Mouse (Mus musculus): Measurements from ENCODE around the gene Hoxc6. TPM values are rescaled to one million over a fixed set of nuclear protein-coding genes. Genes with fewer than 3 reads are reported as not detected.

The Hoxc6 gene
- polyA plus RNA-seq, 1 experiment from 2014 or later = 2.3 TPM

DNA sequence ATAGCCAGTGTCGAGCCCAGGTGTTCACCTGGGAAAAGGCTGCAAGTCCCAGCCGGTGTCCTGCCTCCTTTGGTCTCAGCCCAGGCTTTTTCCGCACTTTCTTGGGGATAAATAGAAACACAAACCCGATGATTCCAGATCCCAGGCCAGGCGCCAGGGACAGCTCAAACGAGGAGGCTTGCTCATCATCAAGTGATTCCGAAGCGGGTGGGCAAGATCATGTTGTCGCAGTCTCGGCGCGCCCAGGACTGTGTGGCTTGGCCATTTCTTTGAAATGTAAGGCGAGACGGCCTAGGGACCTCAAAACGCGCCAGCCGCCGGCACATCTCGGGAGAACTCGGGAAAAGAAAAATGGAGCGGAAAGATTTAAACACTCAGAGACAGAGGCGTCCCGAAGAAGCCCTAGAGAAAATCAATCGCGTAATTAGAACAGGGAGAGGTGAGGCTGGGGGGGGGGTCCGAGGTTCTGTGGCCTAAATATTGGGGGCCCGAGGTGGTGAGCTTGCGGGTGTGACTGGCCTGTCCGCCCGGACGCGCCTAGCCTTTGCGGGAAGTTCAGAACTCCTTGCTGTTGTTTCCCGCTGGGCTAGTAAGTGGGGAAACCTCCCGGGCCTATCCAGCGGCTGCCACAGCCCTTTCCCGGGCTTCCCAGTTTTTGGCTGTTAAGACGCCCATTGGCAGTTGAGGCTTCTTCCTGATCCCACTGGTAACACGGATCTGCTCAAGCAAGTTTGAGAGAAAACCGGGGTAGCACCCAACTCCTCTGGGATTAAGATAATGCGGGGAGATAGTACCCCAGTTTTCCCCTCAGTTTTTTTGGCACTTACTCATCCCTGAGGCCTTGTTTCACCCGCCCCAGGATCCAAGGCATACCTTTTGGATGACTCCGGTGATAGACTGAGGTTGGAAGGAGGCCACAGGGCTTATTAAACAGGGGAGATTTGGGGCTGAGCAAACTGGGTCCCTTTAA, 29.5 kb downstream of the Hoxc6 start:
- ATAC-seq (ENCODE audit: low FRiP score) = no peak
- Histone ChIP-seq H3K36me3 (no peaks in the 10 kb centered on the region), H3K9me3 (replicated peaks) (no peaks in the 10 kb centered on the region), H3K27me3 (peaks cover 99% of the 10 kb centered on the region), H3K4me2 (replicated peaks) (peak overlapping the region; percentile 43), H3K27ac (peak overlapping the region; percentile 79), H3K4me3 (peak overlapping the region; percentile 23), H3K9ac (peak overlapping the region; percentile 67), H3K4me1 (no peaks in the 10 kb centered on the region; the same call in 1 of the 2 replicates)
- WGBS = 3% methylated on average over 43 of the region's 43 CpGs

DNA sequence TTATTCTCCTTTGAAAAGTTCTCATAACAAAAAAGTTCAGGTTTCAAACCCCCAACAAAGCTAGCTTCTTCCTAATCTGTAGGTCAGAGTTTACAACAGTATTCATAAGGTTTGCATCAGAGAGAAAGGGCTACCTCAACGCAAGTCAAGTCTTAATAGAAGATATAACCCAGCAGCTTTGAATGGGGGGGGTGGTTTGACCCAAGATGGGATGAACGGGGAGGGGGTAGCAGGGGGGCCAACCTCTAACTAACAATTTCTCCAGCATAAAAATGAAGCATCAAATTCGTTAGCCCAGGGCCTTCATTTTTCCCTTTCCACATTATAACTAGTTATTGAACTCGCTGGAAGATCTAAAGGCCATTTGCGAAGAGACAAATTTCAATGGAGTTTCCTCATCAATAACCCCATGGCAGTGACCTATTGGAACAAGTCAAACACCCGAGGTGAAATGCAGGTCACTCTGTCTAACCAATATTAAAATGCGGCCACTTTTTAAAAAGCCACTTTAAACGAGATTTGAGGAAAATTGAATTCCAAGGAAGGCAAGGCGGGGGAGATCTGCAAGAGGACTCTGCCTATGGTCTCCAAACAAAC, 31.0 kb downstream of the Hoxc6 start:
- no peaks in the 10 kb centered on the region for H3K9me3 ChIP-seq (replicated peaks)
- peak overlapping the region; percentile 79 for H3K27ac ChIP-seq
- ATAC-seq (ENCODE audit: low FRiP score) = no peak
- H3K36me3 ChIP-seq = no peaks in the 10 kb centered on the region
- H3K27me3 ChIP-seq = peaks cover 99% of the 10 kb centered on the region
- peaks cover 3% of the 10 kb centered on the region for H3K4me1 ChIP-seq
- H3K4me3 ChIP-seq = no peak overlapping the region
- 7% methylated on average over 9 of the region's 9 CpGs for WGBS
- peak overlapping the region; percentile 43 for H3K4me2 ChIP-seq (replicated peaks)
- H3K9ac ChIP-seq = no peak overlapping the region

DNA sequence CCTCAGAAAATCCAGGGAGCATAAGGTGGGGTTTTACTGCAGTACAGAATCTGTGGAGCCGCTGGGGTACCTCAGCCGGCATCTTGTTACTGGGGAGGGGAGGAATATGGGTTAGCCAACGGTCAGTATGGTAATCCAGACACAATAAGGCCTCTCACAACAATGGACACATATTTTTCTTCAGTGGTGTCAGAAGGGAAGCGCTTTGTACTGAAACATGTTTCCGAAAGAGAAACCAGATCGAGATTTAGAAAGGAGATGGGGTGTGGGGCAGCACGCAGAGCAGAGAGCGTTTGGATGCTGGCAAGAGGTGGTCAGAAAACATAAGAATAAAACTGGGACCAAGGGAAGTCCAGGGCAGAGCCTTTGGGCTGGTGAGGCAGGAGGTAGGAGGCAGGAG, 32.1 kb downstream of the Hoxc6 start:
- Histone ChIP-seq H3K4me1 (peaks cover 6% of the 10 kb centered on the region), H3K36me3 (no peaks in the 10 kb centered on the region), H3K27ac (peak overlapping the region; percentile 79), H3K4me2 (replicated peaks) (peak overlapping the region; percentile 43), H3K4me3 (no peak overlapping the region), H3K27me3 (peaks cover 99% of the 10 kb centered on the region), H3K9me3 (replicated peaks) (no peaks in the 10 kb centered on the region), H3K9ac (peak overlapping the region; percentile 39; the same call in 1 of the 2 replicates)
- ATAC-seq (ENCODE audit: low FRiP score) = no peak
- 3% methylated on average over 8 of the region's 8 CpGs for WGBS

DNA sequence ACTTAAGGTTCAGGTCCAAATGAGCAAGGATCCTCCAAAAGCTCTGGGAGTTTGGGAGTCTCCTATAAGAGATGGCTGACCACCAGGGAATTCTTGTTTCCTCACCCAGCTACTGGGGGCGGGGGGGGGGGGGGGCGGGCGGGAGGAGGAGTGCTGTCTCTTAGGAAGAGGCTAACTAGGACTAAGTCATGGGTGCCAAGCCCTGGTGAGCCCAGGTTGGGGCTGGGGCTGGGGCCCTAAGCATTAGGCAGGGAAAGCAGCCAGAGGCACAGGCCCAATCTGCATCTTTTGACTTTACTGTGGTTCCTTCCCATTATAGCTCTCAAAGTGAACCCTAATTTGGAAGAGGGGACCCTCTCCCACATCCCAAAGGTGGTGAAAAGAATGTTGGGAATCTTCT, 34.1 kb downstream of the Hoxc6 start:
- Histone ChIP-seq H3K4me1 (peaks cover 6% of the 10 kb centered on the region), H3K4me3 (peak overlapping the region; percentile 11; the same call in 1 of the 2 replicates), H3K27me3 (peaks cover 99% of the 10 kb centered on the region), H3K36me3 (no peaks in the 10 kb centered on the region), H3K27ac (peak overlapping the region; percentile 83), H3K9me3 (replicated peaks) (no peaks in the 10 kb centered on the region), H3K9ac (peak overlapping the region; percentile 23; the same call in 1 of the 2 replicates), H3K4me2 (replicated peaks) (peak overlapping the region; percentile 50)
- no peak for ATAC-seq (ENCODE audit: low FRiP score)
- WGBS = no CpG with 5 or more reads among the region's 3 CpGs

DNA sequence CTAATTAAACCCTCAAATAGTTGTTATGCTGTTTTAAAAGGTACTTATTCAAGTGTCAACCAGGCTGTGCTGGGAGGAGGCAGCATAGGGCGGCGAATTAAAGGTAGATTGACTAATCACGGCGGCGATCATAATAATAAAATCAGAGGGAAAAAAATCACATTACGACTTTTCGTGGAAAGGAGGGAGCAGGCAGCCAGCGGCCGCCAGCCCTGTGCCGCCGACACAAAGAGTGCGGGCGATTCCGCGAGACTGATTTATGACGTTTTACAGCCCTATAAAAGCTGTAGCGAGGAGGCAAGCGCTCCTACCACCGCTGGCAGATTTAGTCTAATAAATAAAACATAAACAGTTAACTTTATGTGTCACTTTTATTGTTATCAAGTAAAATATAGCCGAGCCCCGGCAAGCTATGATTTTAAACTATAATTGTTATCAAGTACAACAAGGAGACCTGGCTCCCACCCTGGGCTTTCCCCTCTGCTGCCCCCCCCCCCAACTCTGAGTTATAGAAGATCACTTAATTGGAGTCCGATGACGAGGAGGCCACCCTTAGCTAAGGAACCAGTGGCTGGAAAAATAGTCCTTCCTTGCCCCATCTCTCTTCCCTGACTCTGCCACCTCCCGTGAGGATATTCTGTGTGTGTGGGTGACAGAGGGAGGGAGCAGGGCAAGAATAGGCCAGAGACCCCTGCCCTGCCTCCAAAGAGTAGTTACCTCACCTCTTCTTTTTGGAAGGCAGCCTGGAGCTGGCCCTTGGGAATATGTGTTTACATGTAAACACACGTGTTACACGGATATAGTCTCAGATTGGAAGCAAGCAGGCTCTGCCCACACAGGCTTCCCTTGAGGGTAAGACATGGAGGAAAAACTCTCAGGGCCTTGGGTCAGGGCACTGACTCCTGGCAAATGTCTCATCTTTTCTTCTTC, 34.9 kb downstream of the Hoxc6 start:
- ATAC-seq (ENCODE audit: low FRiP score) = no peak
- H3K9ac ChIP-seq = no peak overlapping the region
- H3K36me3 ChIP-seq = no peaks in the 10 kb centered on the region
- H3K4me2 ChIP-seq (replicated peaks) = peak overlapping the region; percentile 50
- H3K27ac ChIP-seq = peak overlapping the region; percentile 83
- H3K4me3 ChIP-seq = no peak overlapping the region
- 2% methylated on average over 26 of the region's 26 CpGs for WGBS
- peaks cover 6% of the 10 kb centered on the region for H3K4me1 ChIP-seq
- peaks cover 99% of the 10 kb centered on the region for H3K27me3 ChIP-seq
- H3K9me3 ChIP-seq (replicated peaks) = no peaks in the 10 kb centered on the region

DNA sequence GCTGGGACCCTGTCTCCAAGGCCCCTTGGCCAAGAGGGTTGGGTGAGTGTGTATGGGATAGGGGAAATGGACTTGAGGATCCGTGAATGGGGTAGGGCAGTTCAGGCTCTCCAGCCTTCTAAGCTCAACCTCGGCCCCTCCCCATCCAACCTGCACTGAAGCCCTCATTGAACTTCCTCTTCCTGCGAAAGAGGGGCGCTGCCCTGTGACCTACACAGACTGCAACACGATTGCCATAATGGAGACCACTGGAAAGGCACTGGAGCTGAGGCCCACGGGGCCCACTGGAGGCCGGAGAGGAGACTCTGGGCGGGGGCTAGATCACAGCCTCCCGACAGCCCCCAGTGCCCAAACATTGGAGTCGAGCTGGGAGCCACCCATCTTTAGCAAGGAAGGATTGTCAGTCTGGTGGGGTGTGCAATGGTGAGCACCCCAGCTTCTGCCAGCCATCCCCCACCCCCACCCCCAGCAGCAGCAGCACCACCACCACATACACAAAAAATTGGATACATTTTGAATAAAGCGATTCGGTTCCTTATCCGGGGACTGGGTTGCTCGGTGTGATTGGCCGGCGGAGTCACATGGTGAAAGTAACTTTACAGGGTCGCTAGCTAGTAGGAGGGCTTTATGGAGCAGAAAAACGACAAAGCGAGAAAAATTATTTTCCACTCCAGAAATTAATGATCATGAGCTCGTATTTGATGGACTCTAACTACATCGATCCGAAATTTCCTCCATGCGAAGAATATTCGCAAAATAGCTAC, 36.2 kb downstream of the Hoxc6 start:
- Histone ChIP-seq H3K4me2 (replicated peaks) (peak overlapping the region; percentile 50), H3K9me3 (replicated peaks) (no peaks in the 10 kb centered on the region), H3K4me3 (peak overlapping the region; percentile 44), H3K27me3 (peaks cover 99% of the 10 kb centered on the region), H3K9ac (peak overlapping the region; percentile 74), H3K4me1 (peaks cover 6% of the 10 kb centered on the region), H3K36me3 (no peaks in the 10 kb centered on the region), H3K27ac (peak overlapping the region; percentile 92)
- peak; percentile 62; the same call in 1 of the 2 replicates for ATAC-seq (ENCODE audit: low FRiP score)
- under 1% methylated on average over 23 of the region's 24 CpGs for WGBS

DNA sequence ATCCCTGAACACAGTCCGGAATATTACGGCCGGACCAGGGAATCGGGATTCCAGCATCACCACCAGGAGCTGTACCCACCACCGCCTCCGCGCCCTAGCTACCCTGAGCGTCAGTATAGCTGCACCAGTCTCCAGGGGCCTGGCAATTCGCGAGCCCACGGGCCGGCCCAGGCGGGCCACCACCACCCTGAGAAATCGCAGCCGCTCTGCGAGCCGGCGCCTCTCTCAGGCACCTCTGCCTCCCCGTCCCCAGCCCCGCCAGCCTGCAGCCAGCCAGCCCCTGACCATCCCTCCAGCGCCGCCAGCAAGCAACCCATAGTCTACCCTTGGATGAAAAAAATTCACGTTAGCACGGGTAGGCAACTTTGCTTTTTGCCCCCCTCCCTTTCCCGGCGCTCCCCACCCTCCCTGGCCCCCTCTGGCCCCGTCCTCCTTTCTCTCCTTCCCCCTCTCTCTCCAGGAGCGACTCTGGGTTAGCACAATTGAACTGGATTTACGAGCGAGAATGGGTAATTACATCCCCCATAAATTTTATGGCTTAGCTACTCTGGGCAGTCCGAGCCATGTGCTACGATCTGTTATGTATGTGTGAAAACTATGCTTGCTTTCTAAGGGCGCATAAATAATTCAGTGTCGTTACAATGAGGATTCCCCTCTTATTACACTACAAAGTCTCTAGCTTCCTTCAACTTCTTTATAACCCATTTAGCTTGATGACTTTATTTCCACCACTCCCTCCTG, 36.9 kb downstream of the Hoxc6 start:
- peaks cover 99% of the 10 kb centered on the region for H3K27me3 ChIP-seq
- WGBS = under 1% methylated on average over 33 of the region's 34 CpGs
- ATAC-seq (ENCODE audit: low FRiP score) = peak; percentile 63
- H3K27ac ChIP-seq = peak overlapping the region; percentile 92
- H3K4me1 ChIP-seq = peaks cover 6% of the 10 kb centered on the region
- peak overlapping the region; percentile 50 for H3K4me2 ChIP-seq (replicated peaks)
- H3K9ac ChIP-seq = peak overlapping the region; percentile 74
- H3K36me3 ChIP-seq = no peaks in the 10 kb centered on the region
- H3K9me3 ChIP-seq (replicated peaks) = no peaks in the 10 kb centered on the region
- peak overlapping the region; percentile 44 for H3K4me3 ChIP-seq

DNA sequence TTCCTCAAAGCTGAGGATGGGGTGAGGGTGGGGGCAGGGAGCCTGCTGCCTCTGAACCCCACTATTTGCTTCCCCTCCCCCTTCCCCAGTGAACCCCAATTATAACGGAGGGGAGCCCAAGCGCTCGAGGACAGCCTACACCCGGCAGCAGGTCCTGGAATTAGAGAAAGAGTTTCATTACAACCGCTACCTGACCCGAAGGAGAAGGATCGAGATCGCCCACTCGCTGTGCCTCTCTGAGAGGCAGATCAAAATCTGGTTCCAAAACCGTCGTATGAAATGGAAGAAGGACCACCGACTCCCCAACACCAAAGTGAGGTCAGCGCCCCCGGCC, 37.5 kb downstream of the Hoxc6 start:
- ATAC-seq (ENCODE audit: low FRiP score) = no peak
- no peaks in the 10 kb centered on the region for H3K36me3 ChIP-seq
- H3K4me3 ChIP-seq = peak overlapping the region; percentile 44
- peak overlapping the region; percentile 74 for H3K9ac ChIP-seq
- H3K27ac ChIP-seq = peak overlapping the region; percentile 92
- under 1% methylated on average over 14 of the region's 14 CpGs for WGBS
- no peaks in the 10 kb centered on the region for H3K9me3 ChIP-seq (replicated peaks)
- peaks cover 6% of the 10 kb centered on the region for H3K4me1 ChIP-seq
- H3K4me2 ChIP-seq (replicated peaks) = peak overlapping the region; percentile 50
- peaks cover 99% of the 10 kb centered on the region for H3K27me3 ChIP-seq

DNA sequence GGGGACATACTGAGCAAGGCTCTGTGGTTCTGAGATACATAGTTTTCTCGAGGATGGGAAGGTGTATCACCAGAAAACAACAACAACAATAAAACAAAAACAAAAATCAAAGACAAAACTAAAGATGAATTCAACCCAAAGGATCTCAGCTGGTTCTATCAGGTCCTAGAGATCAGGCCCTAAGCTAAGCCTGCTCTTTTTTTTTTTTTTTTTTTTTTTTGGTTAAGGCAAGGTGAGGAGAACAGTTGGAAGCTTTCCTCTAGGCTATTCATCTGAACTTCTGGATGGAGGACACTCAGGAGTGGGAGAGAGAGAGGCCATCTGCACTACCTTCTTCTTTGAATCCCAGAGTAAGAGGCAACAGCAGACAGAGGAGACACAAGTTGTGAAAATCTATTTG, 39.5 kb downstream of the Hoxc6 start:
- H3K9ac ChIP-seq = 0 out of 2 replicates have a peak overlapping the region, but pooled peaks have one; percentile 42

DNA sequence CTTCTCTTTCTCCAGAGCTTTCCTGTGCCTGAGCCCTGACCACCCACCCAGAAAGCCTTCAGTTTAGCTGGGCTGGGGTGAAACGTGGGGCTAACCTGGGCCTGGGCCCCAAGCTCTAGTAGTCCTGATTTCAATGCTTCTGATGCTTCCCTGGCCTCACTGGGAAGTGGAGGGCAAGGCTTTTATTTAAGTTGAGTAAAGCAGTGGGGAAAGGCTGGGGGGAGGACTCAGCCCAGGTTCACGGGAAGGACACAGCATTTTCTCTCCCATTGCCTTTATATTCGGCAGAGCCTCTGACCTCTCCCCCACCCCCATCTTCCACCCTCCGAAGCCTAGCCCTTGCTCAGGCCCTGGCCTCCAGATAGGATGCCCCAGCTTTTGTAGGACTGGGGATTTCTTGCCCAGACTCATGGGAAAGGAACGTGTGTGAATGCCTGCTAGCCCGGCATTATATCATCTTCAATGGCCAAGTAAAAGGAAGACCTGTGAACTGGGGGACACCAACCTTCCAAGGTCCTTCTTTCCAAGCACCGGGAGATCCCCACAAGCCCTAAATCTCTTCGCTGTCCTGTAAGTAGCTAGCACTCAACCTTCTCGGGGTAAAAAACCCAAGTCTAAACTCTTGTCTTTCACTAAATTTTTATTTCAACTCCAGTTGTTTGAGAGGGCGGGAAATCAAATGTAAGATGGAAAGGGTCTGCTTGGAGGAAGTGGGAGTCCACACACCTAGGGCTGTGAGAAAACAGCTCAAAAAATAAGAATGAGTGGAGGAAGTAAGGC, 40.8 kb downstream of the Hoxc6 start:
- H3K4me1 ChIP-seq = peaks cover 4% of the 10 kb centered on the region
- no peak for ATAC-seq (ENCODE audit: low FRiP score)
- peak overlapping the region; percentile 77 for H3K27ac ChIP-seq
- 6% methylated on average over 10 of the region's 10 CpGs for WGBS
- H3K4me3 ChIP-seq = peak overlapping the region; percentile 24
- no peaks in the 10 kb centered on the region for H3K9me3 ChIP-seq (replicated peaks)
- peak overlapping the region; percentile 42 for H3K9ac ChIP-seq
- peaks cover 100% of the 10 kb centered on the region for H3K27me3 ChIP-seq
- H3K36me3 ChIP-seq = no peaks in the 10 kb centered on the region
- H3K4me2 ChIP-seq (replicated peaks) = peak overlapping the region; percentile 50

More for the DNA sequence above, 39.5 kb downstream of the Hoxc6 start:
- Histone ChIP-seq H3K27ac (peak overlapping the region; percentile 77; the same call in 1 of the 2 replicates), H3K4me1 (peaks cover 6% of the 10 kb centered on the region), H3K36me3 (no peaks in the 10 kb centered on the region), H3K4me2 (replicated peaks) (peak overlapping the region; percentile 50), H3K4me3 (peak overlapping the region; percentile 44), H3K27me3 (peaks cover 100% of the 10 kb centered on the region), H3K9me3 (replicated peaks) (no peaks in the 10 kb centered on the region)
- WGBS = 22% methylated on average over 1 of the region's 1 CpGs
- ATAC-seq (ENCODE audit: low FRiP score) = no peak

Measured in hindbrain, embryonic 12.5 days (tissue).